Mouse (Mus musculus) embryo, embryonic 11 days (tissue): Measurements from ENCODE around the gene Col28a1.

ENCODE experiments used
- DNase-seq: peaks from one replicate; pipeline ENCODE4 v3.0.0-alpha.2; 2015

Gene Col28a1

DNA sequence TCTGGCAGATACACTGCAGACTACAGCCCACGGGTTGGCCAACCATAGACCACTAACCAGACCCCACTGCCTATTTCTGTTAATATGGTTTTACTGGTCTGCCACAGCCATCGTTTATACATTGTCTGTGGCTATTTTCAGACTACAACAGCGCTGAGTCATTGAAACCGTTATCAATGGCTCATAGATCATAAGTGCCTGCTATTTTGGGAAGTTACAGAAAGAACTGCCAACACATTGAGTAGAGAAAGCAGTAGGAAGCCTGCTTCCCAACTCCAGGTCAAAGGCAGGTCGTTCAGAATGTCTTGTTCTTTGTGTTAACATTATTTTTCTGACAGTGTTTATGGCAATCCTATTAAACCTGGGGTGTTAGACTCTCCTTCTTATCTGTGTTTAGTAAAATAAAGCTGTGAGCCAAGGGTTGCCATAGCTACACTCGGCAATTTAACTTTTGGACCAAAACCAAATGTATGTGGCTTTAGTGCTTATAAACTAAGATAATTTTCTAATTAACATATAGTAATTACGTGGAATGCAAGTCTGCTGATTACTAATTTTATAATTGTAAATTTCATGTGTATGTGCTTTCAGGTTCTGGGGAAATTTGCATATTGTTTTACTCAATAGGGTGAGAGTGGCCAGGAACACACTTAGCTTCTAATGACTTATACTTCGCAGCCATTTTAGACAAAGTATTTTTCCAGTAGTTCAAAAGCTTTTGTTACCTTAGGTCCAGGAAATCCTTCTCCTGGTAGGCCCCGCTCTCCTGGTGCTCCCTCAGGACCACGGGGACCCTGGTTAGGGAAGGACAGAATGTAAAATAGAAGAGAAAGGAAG, 86.3 kb downstream of the Col28a1 start:
- no peak for DNase-seq

DNA sequence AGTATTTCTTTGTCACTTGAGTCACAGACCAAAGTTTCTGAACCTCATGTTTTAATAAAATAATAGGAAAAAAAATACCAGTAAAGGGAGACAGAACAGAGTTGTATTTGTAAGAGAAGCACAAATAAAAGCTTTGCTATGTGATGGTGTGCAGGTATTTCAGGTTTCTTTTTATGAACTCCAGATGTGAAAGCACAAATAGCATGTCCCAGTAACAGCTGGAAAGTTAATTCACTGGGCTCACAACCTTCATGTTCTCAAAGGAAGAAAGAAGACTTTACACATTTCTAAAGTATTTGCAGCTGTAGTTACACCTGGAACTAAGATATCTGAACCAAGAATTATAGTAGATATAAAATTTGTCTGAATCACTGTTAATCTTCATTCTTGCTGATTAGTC, 91.2 kb downstream of the Col28a1 start:
- no peak for DNase-seq

DNA sequence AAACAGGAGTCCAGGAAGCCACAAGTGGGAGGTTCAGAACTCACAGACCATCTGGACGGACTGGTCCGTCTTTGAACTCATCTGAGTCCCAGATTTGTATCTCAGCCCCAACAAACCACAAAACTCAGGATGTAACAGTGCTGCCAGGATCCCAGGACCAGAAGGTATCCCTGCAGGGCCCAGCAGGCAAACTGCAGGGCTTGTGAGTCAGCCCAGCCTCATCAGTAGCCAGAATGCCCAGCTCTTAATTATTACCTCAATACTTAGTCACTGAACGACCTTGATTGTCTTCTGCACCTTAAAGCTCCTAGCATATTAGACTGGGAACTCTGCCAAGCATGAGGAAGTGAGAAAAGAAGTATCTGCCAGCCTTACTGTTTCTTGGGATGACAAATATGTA, 96.6 kb downstream of the Col28a1 start:
- no peak for DNase-seq

DNA sequence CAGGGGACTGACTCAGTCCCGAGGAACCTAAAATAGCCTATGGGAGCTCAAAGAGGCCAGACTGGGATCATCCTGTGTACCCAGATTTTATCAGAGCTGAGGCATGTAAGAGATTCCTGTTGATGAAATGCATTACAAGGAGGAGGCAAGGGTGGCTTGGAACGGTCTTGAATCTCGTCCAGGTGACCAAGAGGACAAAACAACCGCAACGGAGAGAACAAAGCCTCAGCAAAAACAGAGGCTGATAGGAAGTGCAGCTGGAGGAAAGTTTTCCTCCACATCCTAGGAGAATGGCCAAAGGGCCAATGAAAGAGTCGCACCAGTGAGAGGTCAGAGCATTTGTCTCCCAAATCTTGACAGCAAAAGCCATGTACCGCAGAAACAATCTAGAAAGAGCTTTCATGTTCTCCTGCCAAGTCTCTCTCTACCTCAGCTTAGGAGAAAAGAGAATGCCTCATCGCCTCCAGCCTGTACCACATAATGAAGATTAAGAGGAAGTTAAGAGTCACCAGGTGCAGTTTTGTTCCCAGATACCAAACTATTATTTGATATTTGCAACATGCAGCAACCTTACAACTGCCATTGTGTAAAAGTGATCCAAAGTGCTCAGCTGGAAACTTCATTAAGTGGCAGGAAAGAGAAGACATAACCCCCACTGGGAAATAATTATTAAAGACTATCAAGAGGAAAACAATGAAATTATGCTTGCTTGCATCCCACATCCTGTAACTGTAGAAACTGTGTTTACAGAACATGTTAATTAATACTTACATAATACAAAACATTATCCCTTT, 98.1 kb downstream of the Col28a1 start:
- DNase-seq = no peak

DNA sequence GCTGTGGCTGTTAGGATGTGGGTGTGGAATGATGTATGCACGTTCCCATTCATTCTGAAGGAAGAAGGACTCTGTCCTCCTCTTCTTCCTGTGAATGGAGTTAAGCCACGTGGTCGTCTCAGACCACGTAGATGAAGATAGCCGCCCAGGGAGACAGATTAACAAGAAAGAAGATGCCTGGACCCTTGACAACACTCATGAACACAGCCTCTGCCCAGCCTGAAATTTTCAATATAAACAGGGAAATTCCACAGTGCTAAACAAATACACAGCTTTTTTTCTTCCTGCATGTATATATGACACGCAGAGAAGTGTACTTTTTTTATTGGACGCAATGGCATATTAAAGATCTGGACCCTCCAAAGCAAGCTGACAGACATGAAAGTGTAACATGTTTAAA, 98.9 kb downstream of the Col28a1 start:
- no peak for DNase-seq

DNA sequence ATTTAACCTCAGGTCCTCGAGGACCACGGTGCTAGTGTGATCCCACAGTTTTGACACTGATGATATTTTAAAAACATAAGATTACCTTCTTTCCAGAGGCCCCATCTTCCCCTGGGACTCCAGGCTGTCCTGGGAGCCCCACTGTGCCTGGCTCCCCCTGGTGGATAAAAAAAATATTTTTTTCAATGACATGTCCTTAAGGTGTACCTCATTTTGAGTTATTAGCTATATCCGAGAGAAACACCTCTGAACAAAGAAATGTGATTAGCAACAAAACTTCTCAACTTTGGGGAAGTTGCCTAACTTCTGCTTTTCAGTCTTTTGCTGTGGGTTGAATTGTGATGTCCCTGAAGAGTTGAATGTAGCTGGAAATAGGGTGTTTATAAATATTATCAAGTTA, 105.6 kb downstream of the Col28a1 start:
- peak; percentile 65 for DNase-seq

DNA sequence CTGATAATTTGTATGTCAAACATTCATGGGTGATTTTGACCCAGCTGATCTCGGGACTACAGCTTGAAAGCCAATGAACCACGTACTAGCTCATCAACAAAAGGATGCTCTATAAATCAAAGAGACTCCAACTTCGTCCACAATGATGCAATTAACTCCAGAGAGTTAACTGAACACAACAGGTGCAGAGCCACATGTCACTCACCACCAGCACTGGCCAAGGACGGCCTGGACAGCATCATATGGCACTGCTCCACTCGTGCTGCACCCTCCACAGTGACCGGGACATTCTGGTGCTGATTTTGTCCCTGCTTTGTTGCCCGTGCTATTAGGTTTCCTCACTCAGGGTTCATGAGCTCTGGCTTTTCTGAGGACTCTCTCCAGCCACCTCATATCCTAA, 107.6 kb downstream of the Col28a1 start:
- no peak for DNase-seq

DNA sequence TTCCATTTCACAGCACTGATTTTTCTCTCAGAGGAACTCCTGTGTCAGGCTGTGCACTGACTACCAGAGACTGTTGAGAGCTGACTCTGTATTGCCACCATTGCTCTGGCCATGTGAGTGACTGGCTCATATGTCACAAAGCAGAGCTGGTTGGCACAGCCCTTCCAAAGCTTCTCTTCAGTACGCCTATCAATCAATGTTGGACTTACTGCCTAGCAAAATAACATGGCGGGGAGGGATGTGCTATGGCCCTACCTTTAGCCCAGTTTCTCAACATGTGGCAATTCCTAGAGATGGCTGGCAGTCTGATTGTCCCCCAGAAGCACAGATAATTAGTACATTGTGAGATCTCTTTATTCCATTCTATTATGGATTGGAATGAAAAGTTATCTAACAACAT, 109.2 kb downstream of the Col28a1 start:
- no peak for DNase-seq

DNA sequence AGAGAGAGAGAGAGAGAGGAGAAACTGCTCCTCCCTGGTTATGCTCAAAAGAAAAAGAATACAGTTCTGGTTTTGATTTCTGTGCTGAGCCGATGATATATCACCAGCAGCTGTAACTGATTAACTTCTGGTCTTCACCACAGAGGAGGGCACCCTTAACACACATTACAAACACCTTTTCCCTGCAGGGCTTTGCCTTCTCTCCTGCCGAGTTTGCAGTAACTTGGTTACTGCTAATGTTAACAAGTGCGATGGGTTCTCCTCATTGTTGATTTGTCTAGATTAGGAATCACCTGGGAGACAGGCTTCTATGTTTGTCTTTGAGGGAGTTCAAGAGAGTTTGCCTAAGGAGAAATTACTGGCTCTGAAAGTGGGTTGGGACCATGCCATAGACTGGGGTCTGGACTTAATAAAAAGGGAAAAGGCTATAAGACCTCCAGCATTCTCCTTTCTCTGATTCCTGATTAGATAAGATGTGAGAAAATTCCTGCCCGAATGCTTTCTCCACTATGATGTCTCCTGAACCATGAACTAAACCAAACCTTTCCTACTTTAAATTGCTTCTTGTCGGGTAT, 114.8 kb downstream of the Col28a1 start:
- peak; percentile 72 for DNase-seq

DNA sequence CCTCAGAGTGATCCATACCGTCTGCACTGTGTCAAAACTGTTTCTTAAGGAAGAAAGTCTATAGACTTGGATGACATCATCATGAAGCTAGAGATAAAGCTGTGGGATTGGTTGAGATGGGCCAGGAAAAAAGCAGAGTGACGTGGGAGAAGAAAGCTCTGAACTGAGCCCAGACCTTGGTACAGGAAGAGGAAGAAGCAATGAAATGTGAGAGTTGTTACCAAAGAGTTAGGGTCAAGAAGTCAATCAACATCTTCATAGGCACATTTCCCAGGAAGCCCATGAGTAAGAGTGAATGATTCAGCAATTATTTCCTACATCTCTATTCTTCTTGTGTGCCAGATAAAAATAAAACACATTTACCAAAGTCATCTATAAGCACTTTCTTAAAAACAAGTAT, 117.5 kb downstream of the Col28a1 start:
- no peak for DNase-seq

DNA sequence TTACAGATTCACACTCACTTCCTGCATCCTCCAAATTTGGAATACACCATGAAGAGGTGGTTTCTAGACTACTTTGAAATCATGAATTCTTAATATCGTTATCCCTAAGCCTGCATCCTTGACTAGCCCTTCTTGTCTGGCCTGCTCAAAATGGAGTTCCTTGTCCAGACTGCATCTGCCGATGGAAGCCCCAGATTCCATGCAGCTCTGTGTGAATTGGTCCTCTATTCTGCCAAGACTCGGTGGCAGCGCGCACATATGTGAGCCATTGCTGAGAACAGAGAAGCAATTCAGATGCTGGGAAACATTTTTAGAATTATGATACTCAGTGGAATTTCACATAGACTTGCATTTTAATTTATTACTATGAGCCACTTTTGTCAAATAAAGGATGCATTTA, 123.4 kb downstream of the Col28a1 start:
- DNase-seq = no peak

DNA sequence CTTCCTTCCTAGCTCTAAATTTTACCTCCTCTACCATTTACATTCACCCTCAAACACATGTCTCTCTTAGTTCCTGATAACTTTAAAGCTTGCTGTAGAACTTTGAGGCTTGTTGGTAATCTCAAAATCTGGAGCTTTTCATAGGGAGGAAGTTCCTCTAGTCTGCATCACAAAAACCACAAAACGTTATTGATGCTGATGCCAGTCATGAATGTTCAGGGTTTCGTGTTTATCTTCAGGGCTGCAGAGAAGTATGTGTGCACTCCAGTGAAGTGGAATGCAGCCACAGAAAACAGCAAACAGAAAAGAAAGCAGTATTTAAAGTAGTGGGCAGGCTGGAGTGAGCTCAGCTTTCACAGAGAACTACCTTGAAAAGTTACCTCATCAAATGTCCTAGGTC, 124.0 kb downstream of the Col28a1 start:
- no peak for DNase-seq

DNA sequence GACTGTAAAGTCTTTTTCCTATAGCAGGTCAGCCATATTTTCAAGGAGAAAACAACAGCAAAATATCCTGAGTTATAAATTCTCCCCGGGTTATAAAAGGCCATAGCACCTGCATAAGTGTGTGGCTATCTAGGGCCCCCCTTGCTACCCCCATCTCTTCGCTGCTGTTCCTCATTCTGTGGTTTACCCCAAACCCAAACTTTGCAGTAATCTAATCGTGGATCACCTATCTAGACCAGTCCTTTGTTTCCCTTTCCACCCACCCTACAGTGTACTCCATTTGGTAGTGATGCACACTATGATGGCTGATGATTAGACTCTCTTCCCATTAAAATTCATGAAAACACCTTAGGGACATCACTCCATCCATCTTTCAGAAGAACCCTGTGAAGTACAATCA, 125.3 kb downstream of the Col28a1 start:
- DNase-seq = no peak

DNA sequence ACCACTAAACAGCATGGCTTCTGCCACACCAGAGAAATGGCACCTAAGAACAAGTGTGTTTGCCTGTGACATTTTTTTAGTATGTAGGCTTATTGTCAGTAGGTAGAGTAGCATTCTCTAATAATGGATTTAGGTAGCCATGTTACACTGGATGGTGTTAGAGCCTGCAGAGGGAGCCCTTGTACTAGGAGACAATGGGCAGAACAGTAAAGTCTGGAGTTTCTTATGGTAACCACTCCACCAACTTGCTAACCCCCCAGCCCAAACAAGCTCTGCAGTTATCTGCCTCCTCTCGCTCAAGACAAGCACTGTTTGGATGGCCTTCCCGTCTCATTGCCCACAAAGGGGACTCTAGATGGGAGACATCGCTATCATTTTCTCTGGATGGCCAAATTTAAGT, 126.2 kb downstream of the Col28a1 start:
- peak; percentile 62 for DNase-seq

DNA sequence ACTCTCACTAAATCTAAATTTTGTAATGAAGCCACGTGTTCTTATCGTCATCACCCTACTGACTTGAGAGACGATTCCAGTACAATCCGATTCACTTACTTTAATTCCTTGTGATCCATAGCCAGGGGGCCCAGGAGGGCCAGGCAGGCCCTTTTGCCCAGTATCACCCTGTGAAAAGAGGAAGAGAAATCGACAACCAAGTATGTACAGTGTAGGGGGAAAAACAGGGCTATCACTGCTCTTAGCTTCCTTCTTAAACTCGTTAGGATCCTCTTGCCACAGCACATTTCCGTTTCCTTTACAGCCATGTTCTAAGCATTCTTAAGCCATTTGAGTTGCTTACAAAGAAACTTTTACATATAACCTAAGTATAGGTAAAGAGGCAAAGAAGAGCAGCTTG, 133.2 kb downstream of the Col28a1 start:
- DNase-seq = no peak

DNA sequence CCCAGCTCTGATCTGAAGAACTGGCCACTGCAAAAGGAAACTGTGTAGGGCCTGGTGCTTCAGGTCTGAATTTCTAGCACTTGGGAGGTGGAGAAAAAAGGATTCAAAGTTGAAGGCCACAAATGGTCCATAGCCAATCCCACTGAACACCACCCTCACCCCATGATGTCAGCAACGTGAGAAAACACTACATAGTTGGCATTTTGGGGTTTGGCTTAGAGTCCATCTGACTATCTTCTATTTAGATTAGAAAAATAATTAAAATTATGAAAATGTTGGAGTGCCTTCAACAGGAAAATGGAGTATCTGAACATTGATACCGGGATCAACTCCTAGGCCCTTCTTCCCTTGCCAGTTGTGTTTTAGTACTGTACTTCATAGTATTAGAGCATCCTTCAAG, 144.2 kb downstream of the Col28a1 start:
- no peak for DNase-seq

DNA sequence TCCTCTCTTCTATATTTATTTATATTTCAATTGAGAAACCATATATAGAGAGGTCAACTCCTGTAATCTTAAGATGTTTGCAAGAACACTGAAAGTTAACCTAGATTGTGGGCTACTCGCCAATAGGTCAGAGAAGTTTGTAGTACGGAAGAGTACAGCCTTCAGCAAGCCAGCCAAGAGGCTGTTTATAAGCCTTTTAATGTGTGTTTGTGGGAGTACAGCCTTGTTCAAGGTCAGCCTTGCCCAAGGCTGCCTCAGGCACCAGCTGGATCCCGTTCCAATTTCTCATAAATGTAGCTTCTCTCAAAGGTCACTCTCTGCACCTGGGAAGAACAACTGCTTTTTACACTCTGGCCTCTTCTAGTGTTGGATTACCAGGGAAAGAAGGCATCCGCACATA, 146.0 kb downstream of the Col28a1 start:
- peak; percentile 14 for DNase-seq

DNA sequence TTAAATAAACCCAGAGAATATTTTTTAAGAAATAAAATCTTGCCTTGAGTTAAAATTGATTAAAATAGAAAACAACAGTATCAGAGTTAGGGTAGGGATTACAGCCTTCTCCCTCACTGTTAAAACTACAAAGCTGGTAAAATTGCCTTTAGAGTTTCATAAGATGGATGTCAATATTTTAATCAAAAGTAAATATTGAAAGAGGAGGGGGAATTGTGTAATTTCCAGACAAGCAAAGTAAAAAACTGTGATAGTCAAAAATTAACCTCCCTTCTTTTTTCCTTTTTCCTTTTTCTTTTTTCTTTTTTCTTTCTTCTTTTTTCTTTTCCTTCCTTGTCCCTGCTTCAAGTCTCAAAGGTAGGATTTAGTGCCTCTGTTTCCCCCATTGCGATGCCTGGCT, 146.6 kb downstream of the Col28a1 start:
- no peak for DNase-seq

DNA sequence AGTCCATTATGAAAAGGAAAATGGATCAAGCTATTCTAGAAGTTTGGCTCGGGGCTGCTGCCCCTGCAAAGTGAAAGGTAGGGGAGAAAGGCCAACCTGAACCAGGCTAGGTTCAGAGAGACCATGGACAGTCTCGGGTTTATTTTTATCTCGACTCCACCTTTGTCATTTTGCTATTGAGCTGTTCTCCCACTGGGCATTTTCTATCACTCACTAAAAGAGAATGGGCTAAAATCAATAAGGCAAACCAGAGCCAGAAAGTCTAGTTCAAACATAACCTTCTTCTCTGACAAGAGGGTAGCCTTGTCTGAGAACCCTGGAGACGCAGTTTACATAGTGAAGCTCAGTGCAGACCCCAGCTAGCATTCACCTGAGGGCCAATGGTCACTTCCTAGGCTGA, 163.7 kb downstream of the Col28a1 start:
- DNase-seq = no peak

DNA sequence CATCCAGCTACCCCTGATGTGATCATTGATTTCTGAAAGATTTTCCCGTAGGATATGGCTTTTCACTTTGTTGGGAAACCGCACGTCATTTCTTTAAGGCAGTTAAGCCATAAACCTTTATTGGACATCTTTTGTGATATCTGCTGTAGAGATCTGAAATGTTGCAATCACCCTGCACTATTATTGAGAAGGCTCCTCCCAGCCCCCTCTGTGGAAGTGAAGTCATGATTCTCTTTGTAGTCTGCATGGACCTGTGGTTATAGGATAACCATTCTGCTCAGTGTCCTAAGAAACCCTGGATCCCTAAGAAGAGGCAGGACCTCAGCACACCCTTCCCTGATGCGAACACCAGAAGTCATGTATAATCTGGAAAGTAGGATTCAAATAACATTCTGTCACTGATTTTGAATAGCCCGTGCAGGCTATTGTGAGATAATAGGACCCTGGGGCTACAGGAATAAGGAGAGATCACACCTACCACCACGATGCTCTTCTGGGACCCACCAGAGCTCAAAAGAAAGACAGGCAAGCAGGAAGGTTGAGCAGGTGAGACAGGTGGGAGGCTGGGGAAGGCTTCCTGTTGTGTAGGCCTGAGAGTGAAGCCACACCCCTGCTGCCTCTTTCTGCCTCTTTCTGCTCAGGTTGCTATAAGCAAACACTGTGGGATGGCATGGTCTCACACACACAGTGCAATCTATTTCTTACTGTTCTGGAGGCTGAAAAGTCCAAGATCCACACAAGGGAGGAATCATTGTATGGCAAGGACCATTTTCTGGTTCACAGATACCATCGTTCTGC, 166.9 kb downstream of the Col28a1 start:
- no peak for DNase-seq

DNA sequence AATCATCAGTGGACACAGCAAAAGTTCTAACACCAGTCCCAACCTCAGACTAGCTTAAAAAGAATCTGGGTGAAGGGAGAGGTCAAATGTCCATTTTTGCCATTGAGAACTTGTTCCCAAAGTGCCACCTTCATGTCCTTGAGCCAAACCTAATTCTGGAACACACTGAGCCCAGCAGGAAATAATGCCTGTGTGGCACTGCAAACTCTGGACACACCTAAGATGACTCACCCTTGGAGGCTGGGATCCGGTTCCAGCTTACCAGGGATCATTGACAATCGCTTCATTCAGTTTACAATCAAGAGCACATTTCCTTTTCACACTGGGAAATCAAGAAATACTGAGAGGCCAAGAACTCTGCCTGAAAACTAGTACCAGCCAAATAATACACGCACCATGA, 168.9 kb downstream of the Col28a1 start:
- no peak for DNase-seq

DNA sequence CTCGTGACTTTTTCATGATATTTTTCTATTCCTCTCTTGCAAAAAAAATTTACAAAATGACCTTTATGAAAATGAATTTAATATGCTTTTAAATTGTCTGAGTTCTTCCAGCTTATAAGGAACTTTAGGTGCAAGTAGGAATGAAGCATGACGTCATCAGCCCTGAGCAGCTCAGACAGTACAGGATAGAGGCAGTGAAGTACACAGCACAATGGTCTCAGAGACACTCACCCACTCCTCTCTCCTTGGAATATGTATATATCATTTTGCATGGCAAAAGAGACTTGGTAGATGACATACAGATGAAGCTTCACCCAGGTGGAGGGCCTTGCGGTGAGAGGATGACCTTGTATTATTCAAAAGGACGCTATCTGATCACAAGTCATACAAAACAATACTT, 197.7 kb downstream of the Col28a1 start:
- no peak for DNase-seq

DNA sequence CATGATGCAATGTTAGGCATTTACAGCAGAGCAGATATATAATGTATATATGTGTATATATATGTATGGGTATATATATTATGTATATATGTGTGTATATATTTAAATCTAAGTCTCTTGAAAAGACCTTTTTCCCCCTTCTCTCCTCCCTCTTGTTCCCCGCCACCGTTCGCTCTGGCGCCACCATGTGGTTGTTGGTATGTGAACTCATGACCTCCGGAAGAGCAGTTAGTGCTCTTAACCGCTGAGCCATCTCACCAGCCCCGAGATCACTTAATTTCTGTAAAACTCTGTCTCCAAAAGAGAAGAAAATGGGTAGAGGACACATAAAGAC, 208.8 kb downstream of the Col28a1 start:
- peak; percentile 61 for DNase-seq
